Comparison of ENCODE assay signal across 16 mouse cellular contexts in genomic region chr10:83158322-83158721, GRCm38 (mm10).
"Had no signal": no experiment of that assay in that cellular context is flagged by ENCODE, and none has a peak within 500 bp of the region (broad histone marks: within the 10 kb centered on the region; RNA-seq: fewer than 3 reads in every experiment).

No protein-coding gene starts in this region.

- ATAC-seq: intestine, postnatal 0 days; lung, postnatal 0 days; midbrain, embryonic 16.5 days had no signal

- H3K27ac ChIP-seq: left cerebral cortex, adult 2 months; limb, embryonic 10.5 days; liver, embryonic 15.5 days; midbrain, embryonic 10.5 days; neural tube, embryonic 13.5 days had no signal

- H3K27me3 ChIP-seq: liver, embryonic 15.5 days; neural tube, embryonic 13.5 days had no signal

- H3K36me3 ChIP-seq: limb, embryonic 10.5 days; liver, embryonic 15.5 days; midbrain, embryonic 10.5 days had no signal

- H3K4me3 ChIP-seq: left cerebral cortex, adult 2 months; limb, embryonic 10.5 days; liver, embryonic 15.5 days; midbrain, embryonic 10.5 days; neural tube, embryonic 13.5 days had no signal

- H3K9ac ChIP-seq: liver, embryonic 15.5 days; neural tube, embryonic 13.5 days had no signal

- H3K9me3 ChIP-seq: limb, embryonic 10.5 days; liver, embryonic 15.5 days; midbrain, embryonic 10.5 days; neural tube, embryonic 13.5 days had no signal

- DNase-seq: kidney, adult 9 months; kidney, postnatal 25 days; lung, adult 2 months; lung, postnatal 4 days; right cerebral cortex, adult 18-20 months; right cerebral cortex, postnatal 25 days; thymus, postnatal 36 days had no signal

- H3K4me2 ChIP-seq: liver, embryonic 11.5 days; liver, embryonic 15.5 days; neural tube, embryonic 13.5 days had no signal
